Comparison of ENCODE assay signal across 16 mouse cellular contexts in genomic region chr14:57820839-57821238, GRCm38 (mm10). TPM values are rescaled to one million over a fixed set of nuclear protein-coding genes. Genes with fewer than 3 reads are reported as not detected.
"Had no signal": no experiment of that assay in that cellular context is flagged by ENCODE, and none has a peak within 500 bp of the region (broad histone marks: within the 10 kb centered on the region; RNA-seq: fewer than 3 reads in every experiment).

No protein-coding gene starts in this region.

- H3K4me3 ChIP-seq: neural tube, embryonic 15.5 days; stomach, embryonic 15.5 days had no signal

- H3K27ac ChIP-seq: neural tube, embryonic 15.5 days; stomach, embryonic 15.5 days; stomach, postnatal 0 days had no signal

- H3K4me2 ChIP-seq: neural tube, embryonic 15.5 days; stomach, embryonic 15.5 days had no signal

- DNase-seq: retina, postnatal 1 day; right cerebral cortex, adult 18-20 months; right cerebral cortex, postnatal 14 days; right cerebral cortex, postnatal 25 days; right cerebral cortex, postnatal 4 days; spleen, adult 18-20 months; thymus, adult 18-20 months; thymus, adult 2 months; thymus, postnatal 14 days; thymus, postnatal 25 days; thymus, postnatal 36 days; thymus, postnatal 4 days had no signal

- H3K9ac ChIP-seq: neural tube, embryonic 15.5 days; stomach, embryonic 15.5 days had no signal

- H3K36me3 ChIP-seq: neural tube, embryonic 15.5 days had no signal

- H3K9me3 ChIP-seq: neural tube, embryonic 15.5 days; stomach, embryonic 15.5 days had no signal

- H3K27me3 ChIP-seq: neural tube, embryonic 15.5 days; stomach, embryonic 15.5 days had no signal

- H3K4me1 ChIP-seq: stomach, embryonic 15.5 days had no signal

RNA-seq across cellular contexts. Expression of gene Ska3, which starts 5.1 kb away (rescaled TPM):
- total RNA-seq: neutrophil, adult 5-6 weeks had no signal
